Mouse (Mus musculus): ENCODE measurements at regions not wholly inside any gene's neighbourhood (a gene's known extent, or its start where the extent isn't known, plus 50 kb on each side); places are given as distances from the start of the nearest gene placed in this dataset.

GRCm38 (mm10) chr15:56278622-56279301, 1198.7 kb downstream of the Slc22a22 start:
- TF ChIP-seq CTCF (IDR thresholded peaks at IDR 0.05; ENCODE audit: low read depth, low read length), result no peak
- no peak for TF ChIP-seq POLR2A (IDR thresholded peaks at IDR 0.05; ENCODE audit: borderline replicate concordance, low read depth, low read length)

Data from bone marrow macrophage, adult 2 months (primary cell).